Mouse (Mus musculus) B cell, adult 67 days (primary cell): Measurements from ENCODE around the gene Mrs2. TPM values are rescaled to one million over a fixed set of nuclear protein-coding genes. Genes with fewer than 3 reads are reported as not detected.

ENCODE experiments used
- total RNA-seq, 2 experiments: library from RNA; stranded (reverse); gene quantifications; 4 replicates each; pipeline ENCODE4 v1.2.4; 2023

Gene Mrs2
- total RNA-seq = 10 to 100 TPM; 46.7 to 51.3 TPM

GRCm38 (mm10) chr13:25019793-25020539, at the start of gene Mrs2:
TSS of gene Mrs2 (minus strand) at chr13:25020379.

GRCm38 (mm10) chr13:25055873-25056667, 35.9 kb upstream of the Mrs2 start, which contains the start of gene Dcdc2a:
TSS of gene Dcdc2a (plus strand) at chr13:25056004.

GRCm38 (mm10) chr13:24942512-24943282, 77.5 kb downstream of the Mrs2 start, which contains the start of gene Gpld1:
TSS of gene Gpld1 (plus strand) at chr13:24943152.

Other genes starting within 250 kb of the Mrs2 start
- 100 to 1,000 TPM; 176 to 180 TPM for gene BC005537, start 218.7 kb downstream of the Mrs2 start, total RNA-seq
- 10 to 100 TPM; 15.1 to 16.5 TPM for gene Acot13, start 188.8 kb downstream of the Mrs2 start, total RNA-seq
- 10 to 100 TPM; 72.5 to 75.5 TPM for gene Tdp2, start 188.7 kb downstream of the Mrs2 start, total RNA-seq
- not detected for gene D130043K22Rik, start 175.2 kb downstream of the Mrs2 start, total RNA-seq
- gene Aldh5a1, start 82.7 kb downstream of the Mrs2 start, total RNA-seq = under 1 TPM; 0.09 to 0.17 TPM
- gene Gpld1, start 77.2 kb downstream of the Mrs2 start, total RNA-seq = not detected
- gene Dcdc2a, start 35.6 kb upstream of the Mrs2 start, total RNA-seq = not detected